Mouse (Mus musculus) heart, postnatal 10 days (tissue): ENCODE results near the gene Ptgis. TPM values are rescaled to one million over a fixed set of nuclear protein-coding genes. Genes with fewer than 3 reads are reported as not detected.

Experiments
- DNase-seq, 2 experiments: peaks; one replicate each; pipeline ENCODE4 v3.0.0; 2021
- intact Hi-C: fragments of 180-260 bp; cut with DNase I; formaldehyde crosslinking; loops from one replicate; pipeline ENCODE4 v1.15.1; 2025
- total RNA-seq, 2 experiments: library from RNA; stranded (reverse); gene quantifications; 2 replicates each; pipeline ENCODE4 v1.2.3; 2021

Gene Ptgis
- total RNA-seq, 2 experiments from 2014 or later: 35.8 to 39.7 TPM

DNA sequence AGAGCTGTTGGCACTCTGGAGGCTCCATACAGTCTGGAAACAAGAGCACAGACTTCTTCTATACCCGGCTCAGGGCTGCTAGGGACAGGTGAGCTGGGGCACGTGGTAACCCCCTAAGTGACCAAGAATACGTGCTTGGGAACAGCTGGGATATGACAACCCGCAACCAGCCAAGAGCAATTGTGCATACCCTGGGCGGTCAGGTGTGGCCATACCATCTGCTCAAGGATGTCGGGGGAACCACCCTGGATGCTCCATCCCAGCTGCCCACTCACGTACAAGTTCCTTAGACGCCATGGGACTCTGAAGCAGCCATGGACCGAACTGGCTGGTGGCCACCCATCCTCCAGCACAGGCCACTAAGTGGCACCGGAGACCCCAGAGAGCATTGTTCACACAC is 77.3 kb downstream of the Ptgis start:
- no peak for DNase-seq
- intact Hi-C loops: no loop called here

- intact Hi-C loops: no loop called here
- DNase-seq: peak; percentile 76 to 80
Observed at GRCm38 (mm10) chr2:167162516-167163021, 77.8 kb downstream of the Ptgis start.

DNA sequence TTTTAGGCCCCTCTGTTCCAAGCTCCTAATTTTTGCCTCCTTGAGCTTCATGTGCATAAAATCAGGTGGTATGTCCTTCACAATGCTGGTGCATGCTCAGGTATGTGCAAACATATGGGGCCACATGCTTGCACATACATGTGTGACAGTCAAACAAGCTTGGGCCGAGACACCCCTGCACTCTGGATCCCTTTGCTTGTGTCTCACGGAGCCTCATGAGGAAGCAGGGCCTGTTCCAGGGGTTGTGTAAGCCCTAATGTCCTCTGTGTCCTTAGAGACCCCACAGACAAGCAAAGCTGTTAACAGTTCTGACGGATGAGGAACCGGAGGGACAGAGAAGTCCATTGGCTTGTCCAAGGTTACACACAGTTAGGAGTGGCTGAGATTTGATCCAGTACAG is 80.7 kb downstream of the Ptgis start:
- no peak for DNase-seq
- intact Hi-C loops: no loop called here

- DNase-seq: no peak
- intact Hi-C loops: no loop called here
Observed at GRCm38 (mm10) chr2:167158780-167159179, 81.6 kb downstream of the Ptgis start.

GRCm38 (mm10) chr2:167156118-167156715 is 84.2 kb downstream of the Ptgis start:
- intact Hi-C loops: no loop called here
- DNase-seq: no peak

GRCm38 (mm10) chr2:167155541-167155973 is 84.8 kb downstream of the Ptgis start:
- peak; percentile 44 to 52 for DNase-seq
- intact Hi-C loops: no loop called here

GRCm38 (mm10) chr2:167150880-167151279 is 89.5 kb downstream of the Ptgis start:
- no peak for DNase-seq
- intact Hi-C loops: no loop called here

- intact Hi-C loops: no loop called here
- DNase-seq: no peak
Observed at GRCm38 (mm10) chr2:167150135-167150534, 90.3 kb downstream of the Ptgis start.

DNA sequence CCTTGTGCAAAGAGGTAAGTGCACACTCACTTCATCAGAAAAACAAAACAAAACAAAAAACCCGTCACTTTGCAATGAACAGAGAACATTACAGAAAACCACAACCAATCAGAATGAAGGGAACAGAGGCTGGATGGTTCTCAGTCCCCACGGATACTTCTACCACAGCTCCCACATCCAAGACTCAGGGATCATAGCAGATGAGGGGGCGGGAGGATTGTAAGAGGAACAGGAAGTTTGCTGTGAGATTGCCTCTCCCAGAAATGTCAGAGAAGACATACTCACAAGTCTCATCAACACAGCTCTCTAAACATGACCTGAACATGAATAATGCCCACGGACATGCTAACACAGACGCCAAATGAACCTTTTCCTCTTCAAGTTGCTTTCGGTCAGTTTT is 91.4 kb downstream of the Ptgis start:
- intact Hi-C loops: no loop called here
- no peak for DNase-seq

- intact Hi-C loops: no loop called here
- DNase-seq: peak; percentile 55 to 56
Observed at GRCm38 (mm10) chr2:167147708-167148107, 92.7 kb downstream of the Ptgis start.

DNA sequence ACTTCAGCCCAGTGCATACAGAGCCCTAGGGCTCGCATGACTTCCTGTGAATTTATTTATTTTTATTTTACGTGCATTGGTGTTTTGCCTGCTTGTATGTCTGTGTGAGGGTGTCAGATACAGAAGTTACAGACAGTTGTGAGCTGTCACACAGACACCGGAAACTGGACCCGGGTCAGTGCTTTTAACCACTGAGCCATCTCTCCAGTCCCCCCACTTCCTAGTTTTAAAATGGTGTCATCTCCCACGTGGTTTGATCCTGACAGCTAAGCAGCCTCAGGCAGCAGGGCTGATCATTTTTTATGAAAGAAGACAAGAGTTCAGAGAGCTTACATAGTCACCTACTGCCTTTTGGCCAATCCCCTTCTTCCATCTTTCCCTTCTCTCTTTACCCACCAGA is 94.5 kb downstream of the Ptgis start:
- intact Hi-C loops: no loop called here
- no peak for DNase-seq

- no peak for DNase-seq
- intact Hi-C loops: no loop called here
Observed at GRCm38 (mm10) chr2:167144439-167145307, 95.7 kb downstream of the Ptgis start.

DNA sequence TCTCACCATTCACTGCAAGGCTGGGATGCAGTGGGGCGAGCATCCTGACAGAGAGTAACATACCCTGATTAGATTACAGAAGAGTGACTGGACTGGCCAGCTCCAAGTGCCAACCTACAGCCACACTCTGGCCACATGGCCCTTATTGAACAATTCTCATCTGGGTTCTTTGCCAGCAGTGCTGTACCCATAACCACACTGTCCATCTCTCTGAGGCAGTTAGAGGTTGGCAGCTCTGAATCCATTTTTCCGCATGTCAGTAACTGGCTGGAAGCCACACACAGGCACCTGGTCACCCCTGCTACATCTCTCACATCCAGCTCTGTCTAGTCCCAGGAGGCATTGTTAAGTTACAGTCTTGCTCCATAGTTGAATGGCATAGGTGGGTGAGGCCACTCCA is 96.5 kb downstream of the Ptgis start:
- DNase-seq: no peak
- intact Hi-C loops: no loop called here

DNA sequence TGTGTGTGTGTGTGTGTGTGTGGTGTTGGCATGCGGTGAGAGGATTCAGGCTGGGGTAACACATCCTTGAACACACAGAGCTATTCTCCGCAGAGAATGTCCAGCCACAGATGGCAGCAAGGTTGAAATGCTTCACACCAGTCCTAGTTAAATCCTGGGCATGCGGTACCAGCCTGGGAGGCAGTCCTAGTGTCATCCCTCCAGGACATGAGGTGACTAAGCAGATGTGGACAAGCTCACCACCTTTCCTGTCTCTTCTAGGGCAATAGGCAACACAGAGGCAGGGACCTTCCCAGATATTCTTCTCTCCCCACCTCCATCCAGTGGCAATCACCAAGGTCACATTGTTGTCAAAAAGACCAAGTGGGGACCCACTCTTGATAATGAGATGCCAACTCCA is 98.1 kb downstream of the Ptgis start:
- intact Hi-C loops: no loop called here
- no peak for DNase-seq

- intact Hi-C loops: no loop called here
- DNase-seq: no peak
Observed at GRCm38 (mm10) chr2:167141810-167142209, 98.6 kb downstream of the Ptgis start.

Other genes starting within 250 kb of the Ptgis start
- 10 to 100 TPM; 54.2 TPM for gene Stau1, start 244.3 kb downstream of the Ptgis start, total RNA-seq
- gene Ddx27, start 225.4 kb downstream of the Ptgis start, total RNA-seq: 10 to 100 TPM; 17.5 to 18.3 TPM
- 10 to 100 TPM; 29.0 to 31.3 TPM for gene Znfx1, start 177.6 kb downstream of the Ptgis start, total RNA-seq
- gene Kcnb1, start 50.4 kb downstream of the Ptgis start, total RNA-seq: 10 to 100 TPM; 45.4 to 50.2 TPM
- gene B4galt5, start 108.6 kb upstream of the Ptgis start, total RNA-seq: 10 to 100 TPM; 21.2 to 23.5 TPM
- 10 to 100 TPM; 23.6 to 29.3 TPM for gene Slc9a8, start 181.1 kb upstream of the Ptgis start, total RNA-seq